Mouse (Mus musculus) neural tube, embryonic 12.5 days (tissue): ENCODE measurements around the gene Scamp4. TPM values are rescaled to one million over a fixed set of nuclear protein-coding genes. Genes with fewer than 3 reads are reported as not detected.
A peak's percentile ranks its signal among the peaks of the same experiment; 100 is the strongest.

Experiments
- ATAC-seq: fragments of 200-750 bp; cut with Nextera tagmentation; 2 replicates; pipeline ENCODE4 v1.8.0; 2017; ENCODE audit warnings: low read depth, mild to moderate bottlenecking, moderate TSS enrichment, moderate library complexity; ENCODE audit not compliant: low FRiP score
- H3K27ac ChIP-seq: fragments of 300-500 bp; sonication (generic); 2 replicates; pipeline ENCODE4 v1.5.1; 2016
- H3K27me3 ChIP-seq: fragments of 300-500 bp; sonication (generic); replicated peaks from 2 replicates; pipeline ENCODE4 v1.6.1; 2016; ENCODE audit warnings: mild to moderate bottlenecking
- H3K36me3 ChIP-seq: fragments of 300-500 bp; sonication (generic); 2 replicates; pipeline ENCODE4 v1.6.1; 2016; ENCODE audit warnings: mild to moderate bottlenecking
- H3K4me1 ChIP-seq: fragments of 300-500 bp; sonication (generic); 2 replicates; pipeline ENCODE4 v1.6.1; 2016
- H3K4me2 ChIP-seq: fragments of 300-500 bp; sonication (generic); replicated peaks from 2 replicates; pipeline ENCODE4 v1.6.1; 2016; ENCODE audit warnings: mild to moderate bottlenecking
- H3K4me3 ChIP-seq: fragments of 300-500 bp; sonication (generic); 2 replicates; pipeline ENCODE4 v1.5.1; 2016
- H3K9ac ChIP-seq: fragments of 300-500 bp; sonication (generic); 2 replicates; pipeline ENCODE4 v1.6.1; 2016; ENCODE audit warnings: mild to moderate bottlenecking
- H3K9me3 ChIP-seq: fragments of 300-500 bp; sonication (generic); 2 replicates; pipeline ENCODE4 v1.6.1; 2016; ENCODE audit warnings: mild to moderate bottlenecking
- WGBS: fragments of 180-500 bp; shearing (Covaris S2); methylation state at CpG from one replicate; pipeline ENCODE4 v1.1.7; 2016; 5-methylcytosine and 5-hydroxymethylcytosine counted together
- polyA plus RNA-seq: library from polyadenylated mRNA; unstranded; fragments of >200 nt; fragmentation: Nextera tagmentation; extraction: Ambion mirVana; gene quantifications from 2 replicates; pipeline ENCODE4 v1.2.1, GENCODE M21; 2016

Scamp4 gene
- polyA plus RNA-seq, 1 experiment from 2014 or later: 63.9 TPM

DNA sequence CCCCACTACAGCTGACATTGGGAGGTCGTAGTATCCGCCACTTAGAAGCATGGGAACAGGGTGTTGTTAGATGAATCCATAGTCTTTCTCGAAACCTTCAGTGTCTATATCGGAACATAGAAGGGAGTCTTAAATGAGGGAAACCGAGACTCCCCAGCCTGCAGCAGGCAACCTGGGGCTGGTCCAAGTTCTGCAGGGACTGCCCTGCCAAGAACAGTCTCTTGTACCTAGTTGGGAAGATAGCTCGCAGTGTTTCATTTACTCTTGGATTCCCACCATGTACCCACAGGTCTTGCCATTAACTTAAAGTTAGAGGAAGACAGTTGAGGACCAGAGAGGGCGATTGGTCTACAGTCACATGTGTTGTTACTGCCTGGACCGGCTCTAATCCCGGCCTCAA is 17.7 kb downstream of the Scamp4 start:
- Histone ChIP-seq H3K9ac (no peak overlapping the region), H3K4me3 (no peak overlapping the region), H3K4me2 (no peak overlapping the region), H3K27ac (no peak overlapping the region), H3K36me3 (peaks cover 6% of the 10 kb centered on the region; the same call in 1 of the 2 replicates), H3K9me3 (no peaks in the 10 kb centered on the region), H3K27me3 (no peaks in the 10 kb centered on the region), H3K4me1 (peaks cover 29% of the 10 kb centered on the region)
- ATAC-seq: no peak
- 86% methylated on average over 9 of the region's 9 CpGs for WGBS

DNA sequence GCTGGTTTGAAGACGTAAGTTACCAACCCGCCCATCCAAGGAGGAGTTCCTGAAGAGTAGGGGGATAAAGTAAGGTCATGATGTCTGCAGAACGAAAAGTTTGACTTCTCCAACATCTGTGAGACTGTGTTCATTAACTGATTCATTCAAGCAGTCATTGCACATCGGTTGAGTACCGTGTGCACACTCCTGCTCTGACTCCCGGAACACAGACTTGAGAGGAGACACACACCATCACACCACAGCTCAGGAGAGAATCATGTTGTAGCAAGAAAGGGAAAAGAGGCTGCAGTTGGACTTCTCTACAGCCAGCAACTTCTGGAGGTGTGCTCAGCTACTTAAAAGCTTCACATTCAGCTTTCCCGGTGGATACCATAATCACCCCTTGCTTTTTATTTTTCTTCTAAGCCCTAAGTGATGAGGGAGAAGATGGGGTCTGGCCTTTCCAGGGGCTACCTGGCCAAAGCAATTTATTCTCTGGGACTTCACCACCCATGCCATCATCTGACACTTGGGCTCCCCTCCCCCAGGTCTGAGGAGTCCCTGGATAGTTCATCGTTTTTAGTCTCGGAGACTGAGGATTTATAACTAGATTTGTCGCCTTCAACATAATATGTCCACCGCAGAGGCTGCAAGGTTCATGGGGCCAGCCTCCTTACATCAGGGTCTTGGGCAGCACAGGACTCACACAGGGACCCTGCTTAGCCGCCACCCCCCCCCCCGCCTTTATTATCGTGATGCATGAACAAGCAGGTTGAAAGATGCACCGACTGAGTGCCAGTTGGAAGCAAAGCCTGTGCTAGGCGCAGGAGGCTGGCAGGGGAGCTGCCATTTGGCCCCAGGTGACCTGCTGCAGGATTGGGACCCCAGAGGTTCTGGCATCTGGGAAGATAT is 18.4 kb downstream of the Scamp4 start:
- Histone ChIP-seq H3K9ac (peak overlapping the region; percentile 36), H3K4me1 (peaks cover 29% of the 10 kb centered on the region), H3K9me3 (no peaks in the 10 kb centered on the region), H3K27me3 (no peaks in the 10 kb centered on the region), H3K4me3 (peak overlapping the region; percentile 89), H3K36me3 (no peaks in the 10 kb centered on the region; the same call in 1 of the 2 replicates), H3K27ac (0 out of 2 replicates have a peak overlapping the region, but pooled peaks have one; percentile 89), H3K4me2 (peak overlapping the region; percentile 98)
- 58% methylated on average over 16 of the region's 16 CpGs for WGBS
- no peak for ATAC-seq

GRCm38 (mm10) chr10:80621690-80621939 is 18.9 kb downstream of the Scamp4 start:
- WGBS: 2% methylated on average over 9 of the region's 9 CpGs
- Histone ChIP-seq H3K27me3 (no peaks in the 10 kb centered on the region), H3K36me3 (no peaks in the 10 kb centered on the region), H3K4me2 (peak overlapping the region; percentile 98), H3K27ac (0 out of 2 replicates have a peak overlapping the region, but pooled peaks have one; percentile 89), H3K4me3 (peak overlapping the region; percentile 89), H3K9ac (peak overlapping the region; percentile 36), H3K4me1 (peaks cover 29% of the 10 kb centered on the region), H3K9me3 (no peaks in the 10 kb centered on the region)
- ATAC-seq: no peak

DNA sequence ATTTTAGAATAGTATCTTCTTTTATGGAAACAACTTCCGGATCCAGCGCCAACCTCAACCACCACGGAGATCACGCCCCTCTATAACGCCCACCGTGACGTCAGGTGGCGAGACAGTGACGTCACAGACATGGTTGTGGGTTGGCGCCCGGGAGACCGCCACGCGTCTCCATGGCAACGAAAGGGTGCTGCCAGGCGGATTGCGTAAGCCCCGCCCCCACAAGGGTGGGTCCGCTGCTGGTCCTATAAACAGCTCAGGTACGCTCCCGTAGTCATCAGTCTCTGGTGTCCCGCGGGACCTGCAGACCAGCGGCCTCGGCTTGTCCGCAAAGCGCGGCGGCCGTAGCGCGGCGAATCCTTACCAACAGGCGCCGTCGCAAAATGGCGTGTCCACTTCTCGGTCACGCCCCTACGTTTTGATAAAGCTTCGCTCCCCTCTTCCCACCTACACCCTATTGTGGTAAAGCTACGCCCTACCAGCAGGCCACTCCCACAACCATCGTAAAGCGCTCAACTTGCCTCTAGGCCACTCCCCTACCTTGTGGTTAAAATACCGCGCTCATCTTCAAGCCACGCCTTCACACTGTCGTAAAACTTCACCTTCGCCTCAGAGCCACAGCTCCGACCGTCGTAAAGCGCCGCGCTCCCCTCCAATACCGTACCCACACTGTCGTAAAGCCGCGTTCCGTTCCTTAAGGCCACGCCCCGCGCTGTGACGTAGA is 19.4 kb downstream of the Scamp4 start:
- H3K27ac ChIP-seq: peak overlapping the region; percentile 89
- no peaks in the 10 kb centered on the region for H3K36me3 ChIP-seq
- no peaks in the 10 kb centered on the region for H3K9me3 ChIP-seq
- peak; percentile 96 for ATAC-seq
- peak overlapping the region; percentile 89 for H3K4me3 ChIP-seq
- no peaks in the 10 kb centered on the region for H3K27me3 ChIP-seq
- WGBS: under 1% methylated on average over 64 of the region's 64 CpGs
- peak overlapping the region; percentile 98 for H3K4me2 ChIP-seq
- peaks cover 29% of the 10 kb centered on the region for H3K4me1 ChIP-seq
- peak overlapping the region; percentile 92 for H3K9ac ChIP-seq

DNA sequence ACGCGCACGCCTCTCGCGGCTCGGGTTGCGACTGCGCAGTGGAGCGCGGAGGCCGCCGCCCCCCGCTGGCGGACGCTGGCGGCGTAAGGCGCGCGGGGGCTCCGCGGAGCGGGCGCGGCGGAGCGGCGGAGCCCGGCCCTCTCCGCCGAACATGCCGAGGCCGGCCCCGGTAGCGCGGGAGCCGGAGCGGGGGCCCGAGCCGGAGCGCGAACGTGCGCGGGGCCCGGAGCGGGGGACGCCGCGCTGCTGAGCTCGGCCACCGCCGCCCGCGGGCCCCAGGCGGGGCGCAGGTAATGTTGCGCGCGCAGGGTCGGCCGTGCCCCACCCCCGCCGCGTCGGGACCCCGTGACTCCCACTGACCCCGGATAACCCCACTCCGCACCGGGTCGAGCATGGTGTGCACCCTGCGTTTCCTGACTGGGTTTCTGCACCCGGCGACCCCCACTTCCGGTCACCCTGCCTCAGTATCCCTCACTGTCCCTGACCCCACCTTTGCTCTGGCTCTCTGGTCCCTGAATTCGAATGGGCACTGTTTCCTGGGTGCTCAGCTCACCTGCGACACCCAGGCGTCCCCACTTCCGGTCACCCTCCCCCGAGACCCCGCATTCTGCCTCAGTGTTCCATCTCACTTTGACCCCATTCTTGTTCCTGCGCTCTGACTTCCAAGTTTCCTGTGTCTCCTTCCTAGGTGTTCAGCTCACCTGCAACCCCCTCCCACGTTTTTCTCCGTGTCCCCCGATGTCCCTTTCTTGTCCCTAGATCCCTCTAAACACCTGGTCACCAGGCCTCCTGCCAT is 20.2 kb downstream of the Scamp4 start, which contains the start of gene Csnk1g2:
Csnk1g2 (plus strand) TSS at position 178 of the 796 bp plus-strand sequence.
- H3K9me3 ChIP-seq: no peaks in the 10 kb centered on the region
- H3K9ac ChIP-seq: peak within 1 kb of the TSS; percentile 92
- H3K27me3 ChIP-seq: no peaks in the 10 kb centered on the region
- H3K4me2 ChIP-seq: peak within 1 kb of the TSS; percentile 98
- peak within 1 kb of the TSS; percentile 89 for H3K27ac ChIP-seq
- H3K4me1 ChIP-seq: peaks cover 36% of the 10 kb centered on the region
- peak; percentile 88 for ATAC-seq
- H3K4me3 ChIP-seq: peak within 1 kb of the TSS; percentile 89
- under 1% methylated on average over 83 of the region's 85 CpGs for WGBS
- H3K36me3 ChIP-seq: no peaks in the 10 kb centered on the region; the same call in 1 of the 2 replicates

DNA sequence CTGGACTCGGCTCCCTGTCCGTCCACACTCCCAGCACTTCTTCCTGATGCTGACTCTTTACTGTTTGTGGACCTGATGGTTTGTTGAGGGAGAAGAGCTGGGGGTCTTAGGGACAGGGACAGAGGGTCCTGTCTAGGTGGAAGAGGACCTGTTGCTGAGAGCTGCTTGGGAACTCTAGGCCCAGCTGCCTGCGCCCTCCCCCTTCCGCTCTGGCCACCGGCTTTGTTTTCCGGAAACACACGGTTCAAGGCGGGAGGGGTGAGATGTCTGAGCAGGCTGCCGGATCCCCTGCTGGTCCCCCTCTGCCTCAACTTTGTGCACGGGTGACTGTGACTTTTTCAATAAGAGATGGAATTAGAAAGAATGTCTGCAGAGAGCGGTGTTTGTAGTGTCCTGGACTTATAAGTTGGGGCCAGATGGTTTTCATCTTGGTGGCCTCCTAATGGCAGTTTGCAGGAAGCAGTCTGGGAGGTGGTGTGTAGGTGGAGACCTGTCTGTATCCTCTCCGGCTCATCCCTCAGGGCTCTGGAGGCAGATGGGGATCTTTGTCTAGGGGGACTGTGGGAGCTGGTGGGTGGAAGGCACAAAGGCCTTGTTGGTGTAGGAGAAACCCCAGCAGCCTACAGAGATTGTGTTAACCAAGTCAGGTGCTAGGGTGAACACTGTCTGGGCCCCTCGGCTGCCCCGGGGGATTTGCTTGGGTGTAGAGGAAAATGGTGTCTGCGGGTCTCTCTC is 21.0 kb downstream of the Scamp4 start:
- no peak for ATAC-seq
- peak overlapping the region; percentile 98 for H3K4me2 ChIP-seq
- H3K36me3 ChIP-seq: no peaks in the 10 kb centered on the region; the same call in 1 of the 2 replicates
- 18% methylated on average over 15 of the region's 15 CpGs for WGBS
- H3K27me3 ChIP-seq: no peaks in the 10 kb centered on the region
- peak overlapping the region; percentile 70 for H3K27ac ChIP-seq
- H3K4me3 ChIP-seq: peak overlapping the region; percentile 89
- no peaks in the 10 kb centered on the region for H3K9me3 ChIP-seq
- H3K4me1 ChIP-seq: peaks cover 38% of the 10 kb centered on the region
- H3K9ac ChIP-seq: peak overlapping the region; percentile 92

- Histone ChIP-seq H3K27ac (no peak overlapping the region), H3K4me3 (no peak overlapping the region), H3K4me1 (peaks cover 42% of the 10 kb centered on the region), H3K9me3 (no peaks in the 10 kb centered on the region), H3K36me3 (no peaks in the 10 kb centered on the region; the same call in 1 of the 2 replicates), H3K4me2 (no peak overlapping the region), H3K27me3 (no peaks in the 10 kb centered on the region), H3K9ac (no peak overlapping the region)
- no peak for ATAC-seq
- 95% methylated on average over 4 of the region's 4 CpGs for WGBS
Measured at GRCm38 (mm10) chr10:80625764-80626163, 23.1 kb downstream of the Scamp4 start.

DNA sequence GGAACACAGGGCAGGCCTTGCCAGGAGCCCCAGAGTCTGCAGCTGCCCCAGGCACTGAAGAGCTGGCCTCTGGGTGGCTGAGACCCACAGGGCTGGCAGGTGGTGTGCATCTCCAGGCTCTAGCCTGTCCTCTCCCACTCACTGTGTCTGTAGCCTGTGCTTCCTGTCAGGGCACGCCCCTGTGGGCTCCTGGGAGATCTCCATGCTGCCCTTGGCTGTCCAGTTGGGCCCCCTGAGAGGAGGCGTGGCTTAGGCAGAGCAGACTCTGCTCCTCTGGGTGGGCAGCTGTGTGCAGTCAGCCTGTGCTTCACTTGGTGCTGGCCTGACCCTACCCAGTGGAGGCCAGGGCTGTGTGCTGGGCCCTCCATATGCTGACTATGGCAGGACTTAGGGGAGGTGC is 25.0 kb downstream of the Scamp4 start:
- no peaks in the 10 kb centered on the region for H3K9me3 ChIP-seq
- 51% methylated on average over 2 of the region's 2 CpGs for WGBS
- H3K9ac ChIP-seq: no peak overlapping the region
- no peak for ATAC-seq
- H3K36me3 ChIP-seq: no peaks in the 10 kb centered on the region; the same call in 1 of the 2 replicates
- H3K4me1 ChIP-seq: peaks cover 34% of the 10 kb centered on the region
- no peak overlapping the region for H3K4me2 ChIP-seq
- H3K27ac ChIP-seq: no peak overlapping the region
- H3K27me3 ChIP-seq: no peaks in the 10 kb centered on the region
- no peak overlapping the region for H3K4me3 ChIP-seq

GRCm38 (mm10) chr10:80628925-80629324 is 26.3 kb downstream of the Scamp4 start:
- Histone ChIP-seq H3K27me3 (no peaks in the 10 kb centered on the region), H3K4me2 (no peak overlapping the region), H3K9me3 (no peaks in the 10 kb centered on the region), H3K36me3 (peaks cover 1% of the 10 kb centered on the region), H3K9ac (no peak overlapping the region), H3K4me3 (no peak overlapping the region), H3K27ac (no peak overlapping the region), H3K4me1 (peaks cover 24% of the 10 kb centered on the region)
- 85% methylated on average over 9 of the region's 9 CpGs for WGBS
- ATAC-seq: no peak

- peaks cover 65% of the 10 kb centered on the region for H3K36me3 ChIP-seq
Measured at GRCm38 (mm10) chr10:80635345-80635744, 32.7 kb downstream of the Scamp4 start.

DNA sequence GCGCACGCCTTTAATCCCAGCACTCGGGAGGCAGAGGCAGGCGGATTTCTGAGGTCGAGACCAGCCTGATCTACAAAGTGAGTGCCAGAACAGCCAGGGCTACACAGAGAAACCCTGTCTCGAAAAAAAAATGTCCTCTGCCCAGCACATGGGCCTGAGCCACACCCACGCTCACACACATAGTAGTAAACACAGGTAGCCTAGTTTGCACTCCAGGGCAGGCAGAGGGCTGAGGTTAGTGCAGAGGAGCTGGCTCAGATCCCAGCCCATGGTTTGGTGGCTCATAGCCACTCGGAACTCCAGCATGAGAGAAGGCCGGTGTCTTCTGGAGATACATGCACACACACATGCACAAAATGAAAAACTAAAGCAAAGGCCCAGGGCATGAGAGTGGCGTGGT is 44.3 kb downstream of the Scamp4 start:
- Histone ChIP-seq H3K27ac (no peak overlapping the region), H3K36me3 (peaks cover 69% of the 10 kb centered on the region), H3K27me3 (no peaks in the 10 kb centered on the region), H3K9ac (no peak overlapping the region), H3K9me3 (no peaks in the 10 kb centered on the region), H3K4me3 (no peak overlapping the region), H3K4me1 (peaks cover 4% of the 10 kb centered on the region; the same call in 1 of the 2 replicates), H3K4me2 (no peak overlapping the region)
- WGBS: 94% methylated on average over 10 of the region's 10 CpGs
- no peak for ATAC-seq

More at GRCm38 (mm10) chr10:80635345-80635744, 32.7 kb downstream of the Scamp4 start:
- H3K4me1 ChIP-seq: no peaks in the 10 kb centered on the region
- no peak overlapping the region for H3K27ac ChIP-seq
- no peaks in the 10 kb centered on the region for H3K9me3 ChIP-seq
- WGBS: 93% methylated on average over 6 of the region's 6 CpGs
- no peak overlapping the region for H3K9ac ChIP-seq
- no peaks in the 10 kb centered on the region for H3K27me3 ChIP-seq
- no peak for ATAC-seq
- H3K4me2 ChIP-seq: no peak overlapping the region
- no peak overlapping the region for H3K4me3 ChIP-seq
